Mouse (Mus musculus) layer of hippocampus, postnatal 36 days (tissue): ENCODE measurements around the gene Uqcrfs1. TPM values are rescaled to one million over a fixed set of nuclear protein-coding genes. Genes with fewer than 3 reads are reported as not detected.

ENCODE experiments used
- total RNA-seq, 2 experiments: library from RNA; stranded (reverse); gene quantifications; 2 replicates each; pipeline ENCODE4 v1.2.3; 2021

Uqcrfs1 gene
- total RNA-seq, 2 experiments from 2014 or later = 151 to 171 TPM

Other genes with a start within 250 kb of the Uqcrfs1 start
- 1 to 10 TPM; 1.7 to 2.4 TPM for gene Agtr1a, start 208.9 kb downstream of the Uqcrfs1 start, total RNA-seq
- gene Dusp22, start 114.6 kb upstream of the Uqcrfs1 start, total RNA-seq = 10 to 100 TPM; 25.1 to 26.2 TPM
- gene Irf4, start 203.9 kb upstream of the Uqcrfs1 start, total RNA-seq = under 1 TPM; 0.12 to 0.48 TPM